Mouse (Mus musculus) lung, embryonic 16.5 days (tissue): ENCODE measurements at regions not wholly inside any gene's neighbourhood (a gene's known extent, or its start where the extent isn't known, plus 50 kb on each side); places are given as distances from the start of the nearest gene placed in this dataset.

ENCODE experiments used
- ATAC-seq: fragments of 200-750 bp; cut with Nextera tagmentation; 2 replicates; pipeline ENCODE4 v1.8.0; 2017; ENCODE audit warnings: low read depth, mild to moderate bottlenecking, moderate library complexity
- H3K27ac ChIP-seq: fragments of 300-500 bp; sonication (generic); 2 replicates; pipeline ENCODE4 v1.5.1; 2014; ENCODE audit warnings: mild to moderate bottlenecking, control low read depth, low read length
- H3K27me3 ChIP-seq: fragments of 300-500 bp; sonication (generic); 2 replicates; pipeline ENCODE4 v1.6.1; 2014; ENCODE audit warnings: low read depth, low read length, mixed read lengths; ENCODE audit not compliant: control insufficient read depth, insufficient read depth
- H3K36me3 ChIP-seq: fragments of 300-500 bp; sonication (generic); 2 replicates; pipeline ENCODE4 v1.6.1; 2014; ENCODE audit warnings: low read length; ENCODE audit not compliant: control insufficient read depth, insufficient read depth
- H3K4me1 ChIP-seq: fragments of 300-500 bp; sonication (generic); replicated peaks from 2 replicates; pipeline ENCODE4 v1.6.1; 2014; ENCODE audit warnings: low read length, mixed read lengths; ENCODE audit not compliant: control insufficient read depth, insufficient read depth
- H3K4me2 ChIP-seq: fragments of 300-500 bp; sonication (generic); 2 replicates; pipeline ENCODE4 v1.6.1; 2014; ENCODE audit warnings: low read depth, low read length, control low read depth
- H3K4me3 ChIP-seq: fragments of 300-500 bp; sonication (generic); 2 replicates; pipeline ENCODE4 v1.5.1; 2014; ENCODE audit warnings: mild to moderate bottlenecking, low read length, control low read depth
- H3K9ac ChIP-seq: fragments of 300-500 bp; sonication (generic); 2 replicates; pipeline ENCODE4 v1.6.1; 2014; ENCODE audit warnings: low read length, control low read depth
- H3K9me3 ChIP-seq: fragments of 300-500 bp; sonication (generic); 2 replicates; pipeline ENCODE4 v1.6.1; 2016; ENCODE audit warnings: low read length; ENCODE audit not compliant: control insufficient read depth
- WGBS: fragments of 180-500 bp; shearing (Covaris S2); extraction: QIAGEN DNeasy Blood & Tissue Kit; methylation state at CpG from one replicate; pipeline ENCODE4 v1.1.7; 2014; 5-methylcytosine and 5-hydroxymethylcytosine counted together

DNA sequence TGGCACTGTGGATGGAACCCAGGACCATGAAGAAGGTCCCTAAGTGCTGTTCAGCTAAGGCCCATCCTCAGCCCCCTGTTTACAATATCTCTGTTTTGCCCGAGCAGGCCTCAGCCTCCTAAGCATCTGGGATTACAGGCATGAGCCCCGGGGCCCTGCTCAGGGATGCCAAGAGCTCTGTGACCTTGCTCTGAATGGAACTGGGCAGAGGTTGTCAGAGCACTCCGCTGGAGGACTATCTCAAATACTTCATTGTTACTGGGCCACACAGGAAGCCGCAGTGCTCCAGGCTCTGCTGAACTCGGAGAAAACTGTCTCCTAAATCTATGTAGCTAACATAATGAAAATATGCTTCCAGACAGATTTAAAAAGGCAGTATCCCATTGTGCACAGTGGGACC is 235.7 kb upstream of the Sulf2 start:
- Histone ChIP-seq H3K27me3 (no peaks in the 10 kb centered on the region), H3K4me3 (no peak overlapping the region), H3K36me3 (no peaks in the 10 kb centered on the region), H3K4me2 (no peak overlapping the region), H3K9me3 (no peaks in the 10 kb centered on the region), H3K4me1 (no peaks in the 10 kb centered on the region), H3K27ac (no peak overlapping the region), H3K9ac (no peak overlapping the region)
- WGBS, result 25% methylated on average over 5 of the region's 5 CpGs
- ATAC-seq, result no peak

DNA sequence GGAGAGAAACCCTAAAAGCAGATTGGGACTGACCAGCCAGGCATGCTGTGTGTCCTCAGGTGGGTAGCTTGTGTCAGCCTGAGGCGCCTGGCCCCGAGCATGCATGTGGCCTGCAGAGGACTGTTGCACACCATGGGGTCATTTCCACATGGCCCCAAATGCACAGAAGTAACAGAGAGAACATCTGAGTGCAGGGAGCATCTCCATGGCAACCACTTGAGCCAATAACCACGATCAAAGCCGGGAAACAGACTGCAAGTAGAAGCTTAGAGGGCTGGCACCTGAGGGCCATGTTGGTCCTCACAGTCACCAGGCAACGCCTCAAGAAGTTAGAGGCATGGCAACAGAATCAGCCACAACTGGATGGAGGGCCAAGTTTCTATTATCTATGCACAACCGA is 232.6 kb upstream of the Sulf2 start:
- Histone ChIP-seq H3K27me3 (no peaks in the 10 kb centered on the region), H3K4me3 (no peak overlapping the region), H3K27ac (no peak overlapping the region), H3K9me3 (no peaks in the 10 kb centered on the region), H3K4me2 (no peak overlapping the region), H3K4me1 (no peaks in the 10 kb centered on the region), H3K36me3 (no peaks in the 10 kb centered on the region), H3K9ac (no peak overlapping the region)
- ATAC-seq, result no peak
- WGBS, result 40% methylated on average over 6 of the region's 6 CpGs

DNA sequence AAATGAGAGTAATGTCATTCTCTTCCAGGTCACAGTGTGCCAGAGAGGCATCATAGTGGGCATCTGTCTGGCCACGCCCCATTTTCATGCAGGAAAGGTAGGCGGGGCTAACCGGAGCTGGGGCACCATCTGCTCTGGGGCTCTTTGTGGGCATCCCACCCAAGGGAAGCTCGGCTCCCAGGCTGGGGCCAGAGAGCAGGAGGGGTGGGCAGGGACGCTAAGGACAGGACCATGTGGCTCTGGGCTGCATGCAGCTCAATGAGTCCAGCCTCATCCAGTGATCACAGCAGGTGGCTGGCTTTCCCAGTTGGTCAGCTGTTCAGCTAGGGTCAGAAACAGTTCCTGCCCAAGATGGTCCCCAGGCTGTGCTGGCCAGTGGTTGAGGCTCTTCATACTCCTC is 231.4 kb upstream of the Sulf2 start:
- Histone ChIP-seq H3K4me3 (no peak overlapping the region), H3K36me3 (no peaks in the 10 kb centered on the region)
- WGBS, result 72% methylated on average over 5 of the region's 5 CpGs

GRCm38 (mm10) chr2:166384583-166384982 is 229.1 kb upstream of the Sulf2 start:
- Histone ChIP-seq H3K27me3 (no peaks in the 10 kb centered on the region), H3K36me3 (no peaks in the 10 kb centered on the region), H3K4me3 (no peak overlapping the region), H3K27ac (no peak overlapping the region), H3K9ac (no peak overlapping the region), H3K9me3 (no peaks in the 10 kb centered on the region), H3K4me1 (no peaks in the 10 kb centered on the region), H3K4me2 (no peak overlapping the region)
- WGBS, result 52% methylated on average over 6 of the region's 6 CpGs
- no peak for ATAC-seq

More for the DNA sequence above, 231.4 kb upstream of the Sulf2 start:
- H3K9me3 ChIP-seq, result no peaks in the 10 kb centered on the region
- no peak for ATAC-seq
- H3K27me3 ChIP-seq, result no peaks in the 10 kb centered on the region
- H3K4me1 ChIP-seq, result no peaks in the 10 kb centered on the region
- no peak overlapping the region for H3K9ac ChIP-seq
- no peak overlapping the region for H3K27ac ChIP-seq
- no peak overlapping the region for H3K4me2 ChIP-seq

DNA sequence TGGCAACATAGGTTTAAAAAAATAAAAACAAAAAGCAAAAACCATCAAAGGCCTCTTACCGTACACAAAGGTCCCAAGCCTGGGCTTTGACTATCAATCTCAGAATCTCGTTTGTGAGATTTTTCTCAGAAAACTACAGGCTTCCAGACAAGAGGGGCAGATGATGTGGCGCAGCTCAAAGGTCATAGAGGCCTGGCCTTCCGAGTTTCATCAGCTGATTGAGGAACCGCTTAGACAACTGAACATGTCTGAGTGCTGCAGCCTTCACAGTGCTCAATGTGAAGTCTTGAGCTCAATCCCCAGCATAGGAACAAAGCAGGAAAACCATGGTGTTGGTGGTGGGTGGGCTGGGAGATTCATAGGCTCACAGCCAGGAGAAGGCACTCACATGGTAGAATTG is 227.9 kb upstream of the Sulf2 start:
- WGBS, result 87% methylated on average over 5 of the region's 5 CpGs
- Histone ChIP-seq H3K9me3 (no peaks in the 10 kb centered on the region), H3K27ac (no peak overlapping the region), H3K4me1 (no peaks in the 10 kb centered on the region), H3K9ac (no peak overlapping the region), H3K4me2 (no peak overlapping the region), H3K27me3 (no peaks in the 10 kb centered on the region), H3K4me3 (no peak overlapping the region), H3K36me3 (no peaks in the 10 kb centered on the region)
- ATAC-seq, result no peak

DNA sequence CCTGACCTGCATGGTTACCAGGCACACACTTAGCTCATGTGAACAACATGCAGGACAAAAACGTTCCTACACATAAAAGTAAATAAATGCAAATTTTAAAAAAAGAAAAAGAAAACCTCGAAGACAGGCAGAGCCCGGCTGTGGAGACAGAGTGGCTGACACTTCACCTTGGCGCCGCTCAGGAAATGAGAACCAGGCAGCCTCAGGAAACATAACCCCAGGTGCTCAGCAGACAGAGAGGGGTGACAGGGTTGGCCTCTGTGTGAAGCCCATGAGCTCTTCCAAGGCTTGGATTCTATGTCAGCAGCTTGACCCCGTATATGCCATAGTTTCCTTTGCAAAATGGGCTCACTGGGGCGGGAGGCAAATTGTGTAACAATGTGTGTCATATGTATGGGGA is 226.7 kb upstream of the Sulf2 start:
- 69% methylated on average over 7 of the region's 7 CpGs for WGBS
- ATAC-seq, result no peak

GRCm38 (mm10) chr2:166380854-166381253 is 225.4 kb upstream of the Sulf2 start:
- Histone ChIP-seq H3K9me3 (no peaks in the 10 kb centered on the region), H3K4me2 (no peak overlapping the region), H3K27me3 (no peaks in the 10 kb centered on the region), H3K27ac (no peak overlapping the region), H3K9ac (no peak overlapping the region), H3K4me1 (no peaks in the 10 kb centered on the region), H3K36me3 (no peaks in the 10 kb centered on the region), H3K4me3 (no peak overlapping the region)
- WGBS, result 64% methylated on average over 9 of the region's 9 CpGs
- no peak for ATAC-seq

More for the DNA sequence above, 226.7 kb upstream of the Sulf2 start:
- H3K9me3 ChIP-seq, result no peaks in the 10 kb centered on the region
- no peak overlapping the region for H3K27ac ChIP-seq
- H3K4me3 ChIP-seq, result no peak overlapping the region
- H3K9ac ChIP-seq, result no peak overlapping the region
- H3K4me1 ChIP-seq, result no peaks in the 10 kb centered on the region
- no peaks in the 10 kb centered on the region for H3K27me3 ChIP-seq
- H3K36me3 ChIP-seq, result no peaks in the 10 kb centered on the region
- no peak overlapping the region for H3K4me2 ChIP-seq

GRCm38 (mm10) chr2:166378325-166378724 is 222.9 kb upstream of the Sulf2 start:
- Histone ChIP-seq H3K36me3 (no peaks in the 10 kb centered on the region), H3K4me2 (no peak overlapping the region), H3K27ac (no peak overlapping the region), H3K4me3 (no peak overlapping the region), H3K9ac (no peak overlapping the region), H3K4me1 (no peaks in the 10 kb centered on the region), H3K27me3 (no peaks in the 10 kb centered on the region), H3K9me3 (no peaks in the 10 kb centered on the region)
- 48% methylated on average over 3 of the region's 3 CpGs for WGBS
- ATAC-seq, result no peak

DNA sequence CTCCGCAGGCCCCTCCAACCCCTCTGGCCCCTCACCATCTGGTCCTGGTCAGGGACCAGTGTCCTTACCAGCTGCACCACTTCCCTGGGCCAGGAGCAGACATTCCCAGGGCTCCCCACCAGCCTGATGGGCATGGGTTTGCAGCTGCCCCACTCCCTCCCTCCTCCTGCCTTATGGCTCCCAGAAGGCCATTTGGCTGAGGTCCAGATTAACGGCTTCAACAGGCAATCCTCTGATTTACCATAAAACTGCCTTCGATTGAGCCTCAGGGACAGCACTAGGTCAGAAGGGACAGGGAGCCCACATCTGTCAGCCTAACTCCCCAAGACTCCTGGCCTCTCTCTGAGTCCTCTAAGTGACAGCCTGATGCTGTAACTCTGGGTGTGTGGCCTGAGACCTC is 221.9 kb upstream of the Sulf2 start:
- Histone ChIP-seq H3K36me3 (no peaks in the 10 kb centered on the region), H3K27me3 (no peaks in the 10 kb centered on the region), H3K4me2 (no peak overlapping the region), H3K9ac (no peak overlapping the region), H3K4me3 (no peak overlapping the region), H3K9me3 (no peaks in the 10 kb centered on the region), H3K27ac (no peak overlapping the region), H3K4me1 (no peaks in the 10 kb centered on the region)
- ATAC-seq, result no peak
- WGBS, result 24% methylated on average over 3 of the region's 3 CpGs

DNA sequence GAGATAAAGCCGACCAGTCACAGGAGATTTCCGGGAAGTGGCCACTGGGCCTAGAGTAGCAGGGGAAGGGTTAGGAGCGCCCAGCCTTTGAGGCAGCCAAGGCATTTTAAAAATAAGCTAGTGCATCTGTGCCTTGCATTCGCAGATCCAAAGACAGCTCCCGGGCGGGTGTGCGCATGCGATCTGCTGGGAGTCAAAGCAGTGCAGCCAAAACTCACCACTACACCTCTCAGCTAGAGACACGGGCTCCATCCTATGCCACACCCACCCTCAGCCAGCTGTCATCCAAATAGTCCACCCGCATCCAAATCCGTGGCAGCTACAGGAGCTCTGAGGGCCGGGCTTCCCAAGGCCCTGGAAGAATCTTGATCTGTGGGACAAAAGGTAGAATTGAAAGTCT is 220.2 kb upstream of the Sulf2 start:
- Histone ChIP-seq H3K4me2 (no peak overlapping the region), H3K27me3 (no peaks in the 10 kb centered on the region), H3K36me3 (no peaks in the 10 kb centered on the region), H3K27ac (no peak overlapping the region), H3K4me1 (no peaks in the 10 kb centered on the region), H3K9me3 (no peaks in the 10 kb centered on the region), H3K9ac (no peak overlapping the region), H3K4me3 (no peak overlapping the region)
- no peak for ATAC-seq
- 88% methylated on average over 12 of the region's 12 CpGs for WGBS
